Mouse (Mus musculus) midbrain, embryonic 13.5 days (tissue): ENCODE measurements around the gene Lrrc29. TPM values are rescaled to one million over a fixed set of nuclear protein-coding genes. Genes with fewer than 3 reads are reported as not detected.

Experiments
- ATAC-seq: fragments of 200-750 bp; cut with Nextera tagmentation; 2 replicates; pipeline ENCODE4 v1.8.0; 2017; ENCODE audit warnings: mild to moderate bottlenecking, moderate TSS enrichment, moderate library complexity
- H3K27ac ChIP-seq: fragments of 300-500 bp; sonication (generic); 2 replicates; pipeline ENCODE4 v1.5.1; 2015; ENCODE audit warnings: inconsistent platforms, mild to moderate bottlenecking, moderate library complexity
- H3K27me3 ChIP-seq: fragments of 300-500 bp; sonication (generic); 2 replicates; pipeline ENCODE4 v1.6.1; 2015; ENCODE audit warnings: mild to moderate bottlenecking, inconsistent platforms
- H3K36me3 ChIP-seq: fragments of 300-500 bp; sonication (generic); 2 replicates; pipeline ENCODE4 v1.6.1; 2015; ENCODE audit warnings: mild to moderate bottlenecking, inconsistent platforms
- H3K4me1 ChIP-seq: fragments of 300-500 bp; sonication (generic); replicated peaks from 2 replicates; pipeline ENCODE4 v1.6.1; 2015; ENCODE audit warnings: inconsistent platforms
- H3K4me2 ChIP-seq: fragments of 300-500 bp; sonication (generic); replicated peaks from 2 replicates; pipeline ENCODE4 v1.6.1; 2015; ENCODE audit warnings: moderate library complexity, mild to moderate bottlenecking, inconsistent platforms
- H3K4me3 ChIP-seq: fragments of 300-500 bp; sonication (generic); replicated peaks from 2 replicates; pipeline ENCODE4 v1.5.1; 2015; ENCODE audit warnings: mild to moderate bottlenecking, inconsistent platforms
- H3K9ac ChIP-seq: fragments of 300-500 bp; sonication (generic); replicated peaks from 2 replicates; pipeline ENCODE4 v1.6.1; 2015; ENCODE audit warnings: mild to moderate bottlenecking, inconsistent platforms
- H3K9me3 ChIP-seq: fragments of 300-500 bp; sonication (generic); 2 replicates; pipeline ENCODE4 v1.6.1; 2016; ENCODE audit warnings: mild to moderate bottlenecking, inconsistent platforms
- WGBS: fragments of 180-500 bp; shearing (Covaris S2); methylation state at CpG from one replicate; pipeline ENCODE4 v1.1.7; 2015; 5-methylcytosine and 5-hydroxymethylcytosine counted together
- polyA plus RNA-seq: library from polyadenylated mRNA; unstranded; fragments of >200 nt; fragmentation: Nextera tagmentation; extraction: Ambion mirVana; gene quantifications from 2 replicates; pipeline ENCODE4 v1.2.1, GENCODE M21; 2015

Gene Lrrc29
- polyA plus RNA-seq, 1 experiment from 2014 or later, result 1.1 TPM

- WGBS, result 89% methylated on average over 12 of the region's 12 CpGs
- Histone ChIP-seq H3K9ac (no peak overlapping the region), H3K4me1 (peaks cover 36% of the 10 kb centered on the region), H3K27me3 (peaks cover 49% of the 10 kb centered on the region), H3K27ac (no peak overlapping the region), H3K4me3 (no peak overlapping the region), H3K9me3 (no peaks in the 10 kb centered on the region), H3K4me2 (no peak overlapping the region), H3K36me3 (peaks cover 64% of the 10 kb centered on the region)
- no peak for ATAC-seq
These were observed 44.3 kb downstream of the Lrrc29 start for GRCm38 (mm10) chr8:105281821-105282220.

GRCm38 (mm10) chr8:105280567-105280966 lies 45.5 kb downstream of the Lrrc29 start:
- H3K4me1 ChIP-seq, result peaks cover 36% of the 10 kb centered on the region
- H3K36me3 ChIP-seq, result peaks cover 56% of the 10 kb centered on the region
- H3K9ac ChIP-seq, result no peak overlapping the region
- ATAC-seq, result no peak
- no peaks in the 10 kb centered on the region for H3K9me3 ChIP-seq
- H3K27me3 ChIP-seq, result peaks cover 61% of the 10 kb centered on the region
- 61% methylated on average over 3 of the region's 3 CpGs for WGBS
- H3K4me2 ChIP-seq, result no peak overlapping the region
- H3K27ac ChIP-seq, result no peak overlapping the region
- H3K4me3 ChIP-seq, result no peak overlapping the region

GRCm38 (mm10) chr8:105278911-105279334 lies 47.2 kb downstream of the Lrrc29 start:
- peaks cover 30% of the 10 kb centered on the region for H3K4me1 ChIP-seq
- H3K4me2 ChIP-seq, result peak overlapping the region; percentile 48
- no peaks in the 10 kb centered on the region for H3K9me3 ChIP-seq
- peaks cover 78% of the 10 kb centered on the region for H3K27me3 ChIP-seq
- peak overlapping the region; percentile 20 for H3K4me3 ChIP-seq
- H3K36me3 ChIP-seq, result peaks cover 43% of the 10 kb centered on the region
- no peak overlapping the region for H3K27ac ChIP-seq
- 0 out of 2 replicates have a peak overlapping the region, but pooled peaks have one; percentile 37 for H3K9ac ChIP-seq
- peak; percentile 53 for ATAC-seq
- WGBS, result 3% methylated on average over 28 of the region's 28 CpGs

- Histone ChIP-seq H3K9me3 (no peaks in the 10 kb centered on the region), H3K9ac (peak overlapping the region; percentile 70), H3K4me2 (peak overlapping the region; percentile 84), H3K27me3 (peaks cover 94% of the 10 kb centered on the region), H3K36me3 (peaks cover 20% of the 10 kb centered on the region), H3K4me1 (peaks cover 30% of the 10 kb centered on the region), H3K4me3 (peak overlapping the region; percentile 48), H3K27ac (no peak overlapping the region)
- ATAC-seq, result peak; percentile 73
- WGBS, result 2% methylated on average over 30 of the region's 30 CpGs
These were observed 49.6 kb downstream of the Lrrc29 start for GRCm38 (mm10) chr8:105276292-105277120.

GRCm38 (mm10) chr8:105275840-105276239 lies 50.2 kb downstream of the Lrrc29 start, which contains the start of gene Nol3:
TSS of gene Nol3 (plus strand) at chr8:105276140.
- peak; percentile 2; the same call in 1 of the 2 replicates for ATAC-seq
- H3K27ac ChIP-seq, result no peak within 1 kb of the TSS

GRCm38 (mm10) chr8:105275387-105275786 lies 50.7 kb downstream of the Lrrc29 start:
- Histone ChIP-seq H3K36me3 (peaks cover 11% of the 10 kb centered on the region), H3K4me3 (peak overlapping the region; percentile 48; the same call in 1 of the 2 replicates), H3K27me3 (peaks cover 99% of the 10 kb centered on the region), H3K9me3 (no peaks in the 10 kb centered on the region), H3K27ac (no peak overlapping the region), H3K4me2 (peak overlapping the region; percentile 84), H3K9ac (peak overlapping the region; percentile 28; the same call in 1 of the 2 replicates), H3K4me1 (peaks cover 36% of the 10 kb centered on the region)
- ATAC-seq, result no peak
- WGBS, result 5% methylated on average over 11 of the region's 11 CpGs

More at GRCm38 (mm10) chr8:105275840-105276239, 50.2 kb downstream of the Lrrc29 start, which contains the start of gene Nol3:
- peaks cover 31% of the 10 kb centered on the region for H3K4me1 ChIP-seq
- H3K4me2 ChIP-seq, result peak within 1 kb of the TSS; percentile 84
- peak within 1 kb of the TSS; percentile 48 for H3K4me3 ChIP-seq
- no peaks in the 10 kb centered on the region for H3K9me3 ChIP-seq
- H3K9ac ChIP-seq, result peak within 1 kb of the TSS; percentile 70
- 4% methylated on average over 10 of the region's 10 CpGs for WGBS
- peaks cover 98% of the 10 kb centered on the region for H3K27me3 ChIP-seq
- H3K36me3 ChIP-seq, result peaks cover 16% of the 10 kb centered on the region

GRCm38 (mm10) chr8:105270916-105271186 lies 55.2 kb downstream of the Lrrc29 start:
- peaks cover 38% of the 10 kb centered on the region for H3K4me1 ChIP-seq
- no peaks in the 10 kb centered on the region for H3K36me3 ChIP-seq
- WGBS, result 2% methylated on average over 11 of the region's 11 CpGs
- H3K4me2 ChIP-seq, result peak overlapping the region; percentile 25; the same call in 1 of the 2 replicates
- no peak overlapping the region for H3K27ac ChIP-seq
- H3K4me3 ChIP-seq, result peak overlapping the region; percentile 5; the same call in 1 of the 2 replicates
- no peak overlapping the region for H3K9ac ChIP-seq
- H3K27me3 ChIP-seq, result peaks cover 99% of the 10 kb centered on the region
- no peaks in the 10 kb centered on the region; the same call in 1 of the 2 replicates for H3K9me3 ChIP-seq
- ATAC-seq, result no peak

GRCm38 (mm10) chr8:105270101-105270915 lies 55.8 kb downstream of the Lrrc29 start:
- no peaks in the 10 kb centered on the region; the same call in 1 of the 2 replicates for H3K9me3 ChIP-seq
- H3K27me3 ChIP-seq, result peaks cover 99% of the 10 kb centered on the region
- no peak overlapping the region for H3K27ac ChIP-seq
- H3K9ac ChIP-seq, result peak overlapping the region; percentile 42; the same call in 1 of the 2 replicates
- ATAC-seq, result no peak
- H3K4me3 ChIP-seq, result peak overlapping the region; percentile 50
- 3% methylated on average over 39 of the region's 39 CpGs for WGBS
- H3K36me3 ChIP-seq, result no peaks in the 10 kb centered on the region
- peaks cover 33% of the 10 kb centered on the region for H3K4me1 ChIP-seq
- peak overlapping the region; percentile 75 for H3K4me2 ChIP-seq

GRCm38 (mm10) chr8:105269461-105269947 lies 56.6 kb downstream of the Lrrc29 start, which contains the start of gene Hsf4:
TSS of gene Hsf4 (plus strand) at chr8:105269801.
- 0 out of 2 replicates have a peak, but pooled peaks have one; percentile 2 for ATAC-seq
- Histone ChIP-seq H3K9me3 (no peaks in the 10 kb centered on the region; the same call in 1 of the 2 replicates), H3K4me3 (peak within 1 kb of the TSS; percentile 50), H3K27ac (0 out of 2 replicates have a peak within 1 kb of the TSS, but pooled peaks have one; percentile 14), H3K4me2 (peak within 1 kb of the TSS; percentile 75), H3K4me1 (peaks cover 38% of the 10 kb centered on the region), H3K36me3 (no peaks in the 10 kb centered on the region), H3K9ac (peak within 1 kb of the TSS; percentile 42), H3K27me3 (peaks cover 99% of the 10 kb centered on the region)
- under 1% methylated on average over 42 of the region's 42 CpGs for WGBS

- ATAC-seq, result peak; percentile 50
- 1% methylated on average over 10 of the region's 10 CpGs for WGBS
- no peak overlapping the region for H3K27ac ChIP-seq
These were observed 57.0 kb downstream of the Lrrc29 start for GRCm38 (mm10) chr8:105269075-105269458.

GRCm38 (mm10) chr8:105268342-105269074 lies 57.6 kb downstream of the Lrrc29 start:
- peak overlapping the region; percentile 50 for H3K4me3 ChIP-seq
- peak; percentile 89 for ATAC-seq
- under 1% methylated on average over 65 of the region's 65 CpGs for WGBS
- H3K9me3 ChIP-seq, result no peaks in the 10 kb centered on the region; the same call in 1 of the 2 replicates
- H3K4me1 ChIP-seq, result peaks cover 46% of the 10 kb centered on the region
- H3K27me3 ChIP-seq, result peaks cover 99% of the 10 kb centered on the region
- 0 out of 2 replicates have a peak overlapping the region, but pooled peaks have one; percentile 14 for H3K27ac ChIP-seq
- peak overlapping the region; percentile 75 for H3K4me2 ChIP-seq
- H3K9ac ChIP-seq, result peak overlapping the region; percentile 42
- no peaks in the 10 kb centered on the region for H3K36me3 ChIP-seq

More at GRCm38 (mm10) chr8:105269075-105269458, 57.0 kb downstream of the Lrrc29 start:
- Histone ChIP-seq H3K4me1 (peaks cover 43% of the 10 kb centered on the region), H3K27me3 (peaks cover 99% of the 10 kb centered on the region), H3K9me3 (no peaks in the 10 kb centered on the region; the same call in 1 of the 2 replicates), H3K36me3 (no peaks in the 10 kb centered on the region), H3K4me3 (peak overlapping the region; percentile 50), H3K4me2 (peak overlapping the region; percentile 75), H3K9ac (peak overlapping the region; percentile 42)
